Mouse (Mus musculus): ENCODE results near the gene Neurl1a.

The Neurl1a gene

DNA sequence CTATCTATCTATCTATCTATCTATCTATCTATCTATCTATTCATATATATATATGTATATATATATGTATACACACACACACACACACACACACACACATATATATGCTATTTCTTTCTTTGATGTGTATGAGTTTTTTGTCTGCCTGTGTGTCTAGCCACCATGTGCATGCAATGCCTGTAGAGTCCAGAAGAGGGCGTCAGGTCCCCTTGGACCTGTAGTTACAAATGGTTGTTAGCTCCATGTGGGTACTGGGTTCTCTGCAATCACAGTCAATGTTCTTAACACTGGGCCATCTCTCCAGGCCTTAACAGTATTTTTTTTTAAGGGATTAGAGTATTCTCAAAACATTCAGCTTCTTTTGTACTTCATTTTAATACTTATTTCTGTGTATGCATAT, 34.9 kb downstream of the Neurl1a start:
- DNase-seq (ENCODE audit: low read depth): peak; percentile 11

DNA sequence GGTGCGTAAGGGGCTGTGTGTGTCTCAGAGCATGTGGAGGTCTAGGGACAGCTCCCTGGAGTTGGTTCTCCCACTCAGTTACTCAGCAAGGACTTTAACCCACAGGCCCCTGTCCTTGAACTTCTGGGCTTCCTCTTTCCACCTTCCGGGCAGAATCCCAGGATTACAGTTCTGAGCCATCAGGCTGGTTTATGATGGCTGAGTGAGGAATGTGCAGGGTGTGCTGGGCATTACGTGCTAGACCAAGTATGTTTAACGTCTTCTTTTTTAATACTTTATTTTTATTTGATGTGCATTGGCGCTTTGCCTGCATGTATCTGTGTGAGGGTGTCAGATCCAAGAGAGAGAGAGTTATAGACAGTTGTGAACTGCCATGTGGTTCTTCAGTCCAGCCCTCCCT, 38.1 kb downstream of the Neurl1a start:
- DNase-seq (ENCODE audit: low read depth): peak; percentile 18

- DNase-seq (ENCODE audit: low read depth): peak; percentile 74
These were observed 41.0 kb downstream of the Neurl1a start for GRCm38 (mm10) chr19:47219622-47220021.

- peak; percentile 39 for DNase-seq (ENCODE audit: low read depth)
These were observed 41.6 kb downstream of the Neurl1a start for GRCm38 (mm10) chr19:47220232-47220631.

- DNase-seq (ENCODE audit: low read depth): peak; percentile 4
These were observed 42.4 kb downstream of the Neurl1a start for GRCm38 (mm10) chr19:47221006-47221405.

DNA sequence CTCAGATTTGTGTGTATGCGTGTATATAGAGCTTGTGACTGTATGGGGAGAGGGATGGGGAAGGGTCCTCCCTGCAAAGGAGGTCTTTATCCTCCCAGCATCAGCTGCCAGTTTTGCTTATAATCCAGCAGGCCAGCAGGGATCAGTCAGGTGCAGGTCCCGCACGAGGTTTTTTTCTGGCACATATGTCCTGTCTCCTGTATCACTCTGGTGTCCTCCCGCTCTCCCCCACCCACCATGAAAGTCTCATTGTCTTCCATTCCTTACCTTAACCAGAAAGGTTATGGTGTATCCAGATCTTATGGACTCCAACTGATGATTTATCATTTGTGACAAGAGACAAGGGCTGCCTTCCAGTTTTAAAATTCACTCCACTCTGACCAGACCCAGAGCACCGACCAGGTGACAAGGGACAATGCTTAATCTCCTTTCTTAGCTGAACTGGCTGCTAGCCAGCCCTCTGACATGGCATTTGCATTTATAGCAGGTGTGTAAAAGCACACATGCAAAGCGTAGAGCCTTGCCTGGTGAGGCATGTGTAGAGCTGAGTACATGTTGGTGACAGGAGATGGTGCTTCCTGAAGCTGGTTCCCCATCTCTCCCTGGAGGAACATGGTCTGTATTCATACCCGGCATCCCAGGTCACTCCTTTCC, 43.0 kb downstream of the Neurl1a start:
- no peak for DNase-seq (ENCODE audit: low read depth)

DNA sequence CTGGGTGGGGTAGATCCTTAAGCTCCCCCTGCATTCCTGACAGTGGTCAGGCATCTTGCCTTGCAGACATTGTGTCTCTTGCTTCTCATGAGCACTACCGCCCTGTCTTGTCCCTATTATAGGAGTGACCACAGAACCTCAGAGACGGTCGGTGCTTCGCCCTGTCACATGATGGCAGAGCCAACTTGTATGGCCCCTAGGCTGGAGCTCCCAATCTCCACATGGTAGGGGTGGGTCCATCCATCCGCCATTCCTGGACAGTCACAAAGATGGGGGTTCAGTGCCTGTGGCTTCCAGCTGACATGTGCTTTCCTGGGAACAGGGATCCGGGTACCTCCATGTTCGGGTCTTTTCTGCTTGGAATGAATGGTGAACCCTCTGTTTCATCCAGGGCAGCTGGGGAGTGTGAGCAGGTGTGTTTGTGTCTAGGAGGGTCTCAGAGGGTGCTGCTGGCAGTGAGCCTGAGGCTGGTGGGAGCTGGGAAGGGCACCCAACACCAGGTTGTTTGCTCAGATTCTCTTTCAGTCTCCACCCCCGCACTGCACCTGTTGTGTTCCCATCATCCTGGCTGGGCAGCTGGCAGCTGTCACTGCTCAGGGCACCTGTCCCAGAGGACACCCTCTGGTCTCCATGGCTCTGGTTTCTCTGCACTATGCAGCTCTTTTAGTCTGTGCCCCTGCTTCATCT, 43.7 kb downstream of the Neurl1a start:
- no peak for DNase-seq (ENCODE audit: low read depth)

- DNase-seq (ENCODE audit: low read depth): no peak
These were observed 44.4 kb downstream of the Neurl1a start for GRCm38 (mm10) chr19:47222841-47223557.

DNA sequence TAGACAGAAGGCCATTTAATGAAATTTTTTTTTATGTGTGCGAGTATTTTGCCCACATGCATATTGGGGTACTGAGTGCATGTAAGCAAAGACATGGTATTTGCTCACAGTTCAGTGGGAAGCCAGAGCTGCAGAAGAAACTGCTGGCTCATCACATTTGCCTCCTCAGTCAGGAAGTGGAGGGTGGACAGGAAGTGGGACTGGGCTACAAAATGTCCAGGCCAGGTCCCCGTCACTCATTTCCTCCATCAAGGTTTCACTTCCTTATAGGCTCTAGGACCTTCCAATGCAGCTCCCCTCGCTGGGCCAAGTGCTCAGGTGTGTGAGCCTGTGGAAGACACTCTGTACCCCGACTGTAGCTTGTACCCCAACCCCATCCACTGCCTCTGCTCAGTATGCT, 46.1 kb downstream of the Neurl1a start:
- DNase-seq (ENCODE audit: low read depth): peak; percentile 34

- DNase-seq (ENCODE audit: low read depth): no peak
These were observed 47.2 kb downstream of the Neurl1a start for GRCm38 (mm10) chr19:47225791-47226190.

- DNase-seq (ENCODE audit: low read depth): no peak
These were observed 50.2 kb downstream of the Neurl1a start for GRCm38 (mm10) chr19:47228725-47229252.

DNA sequence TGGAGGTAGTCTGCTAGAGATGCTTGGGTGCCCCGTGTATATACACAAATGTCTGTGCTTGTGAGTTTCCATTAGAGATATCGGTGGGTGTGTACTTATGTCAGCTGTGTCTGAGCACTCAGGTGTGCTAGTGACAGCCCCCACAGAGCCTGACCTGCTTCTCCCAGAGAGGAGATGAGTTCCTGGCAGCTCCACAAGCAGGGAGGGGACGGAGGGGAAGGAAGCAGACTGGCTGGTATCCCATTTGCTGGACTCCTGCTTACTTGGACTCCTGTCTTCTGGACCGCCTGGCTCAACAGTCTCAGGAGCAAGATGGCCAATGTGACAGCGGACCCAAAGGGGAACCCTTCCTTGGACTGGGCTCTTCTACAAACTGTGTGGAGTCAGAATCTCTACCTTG, 50.8 kb downstream of the Neurl1a start:
- no peak for DNase-seq (ENCODE audit: low read depth)

DNA sequence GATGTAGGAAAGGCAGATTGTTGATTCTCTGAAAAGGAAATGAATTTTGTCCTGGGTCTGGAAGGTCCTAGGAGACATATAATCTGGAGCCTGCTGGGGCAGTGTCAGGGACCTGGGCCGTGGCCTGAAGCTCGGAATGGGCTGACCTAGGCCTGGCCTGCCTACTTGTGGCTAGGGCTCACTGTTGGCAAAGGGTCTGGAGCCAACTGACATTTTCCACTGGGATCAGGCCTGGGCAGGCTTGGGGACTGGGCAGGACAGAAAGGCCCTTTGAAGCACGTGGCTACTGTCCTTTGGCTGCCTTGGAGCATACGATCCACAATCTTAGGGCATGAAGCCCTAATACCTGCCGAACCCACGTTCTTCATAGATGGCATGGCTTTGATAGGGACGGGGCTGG, 51.5 kb downstream of the Neurl1a start:
- no peak for DNase-seq (ENCODE audit: low read depth)

DNA sequence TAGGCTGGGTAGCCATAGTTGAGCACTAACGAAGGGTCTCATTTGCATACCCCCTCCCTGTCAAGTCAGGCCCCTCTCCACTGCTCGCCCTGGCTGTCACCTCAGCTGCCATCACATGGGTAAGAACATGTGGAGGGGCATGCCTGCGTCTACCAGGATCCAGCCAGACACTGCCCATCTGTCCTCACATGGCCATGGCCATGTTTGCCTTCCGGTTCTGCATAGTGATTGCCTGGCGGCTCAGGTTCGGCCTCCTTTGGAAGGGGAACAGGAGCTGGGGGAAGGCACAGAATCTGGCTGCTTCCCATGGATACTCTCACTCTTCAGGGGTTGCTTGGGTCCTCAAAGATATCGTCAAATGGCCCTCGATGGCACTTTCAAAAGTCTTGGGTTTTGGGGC, 52.1 kb downstream of the Neurl1a start:
- no peak for DNase-seq (ENCODE audit: low read depth)

GRCm38 (mm10) chr19:47231389-47231788, 52.8 kb downstream of the Neurl1a start:
- DNase-seq (ENCODE audit: low read depth): no peak

GRCm38 (mm10) chr19:47232077-47232865, 53.7 kb downstream of the Neurl1a start:
- no peak for DNase-seq (ENCODE audit: low read depth)

GRCm38 (mm10) chr19:47233087-47233486, 54.5 kb downstream of the Neurl1a start:
- DNase-seq (ENCODE audit: low read depth): no peak

DNA sequence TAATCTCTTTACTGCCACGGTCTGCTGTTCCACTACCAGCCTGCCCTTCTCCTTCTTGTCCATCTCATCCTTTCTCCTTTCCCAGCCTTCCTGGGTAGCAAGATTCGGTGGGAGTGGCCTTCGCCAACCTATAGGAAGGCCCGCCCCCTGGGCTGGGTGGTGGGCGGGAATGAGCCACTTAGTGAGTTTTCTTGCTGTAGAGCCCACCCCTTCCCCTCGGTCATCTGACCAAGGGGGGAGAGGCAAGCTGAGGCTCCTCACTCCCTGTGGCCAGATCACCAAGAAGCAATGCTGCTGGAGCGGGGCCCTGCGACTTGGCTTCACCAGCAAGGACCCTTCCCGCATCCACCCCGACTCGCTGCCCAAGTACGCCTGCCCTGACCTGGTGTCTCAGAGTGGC, 61.5 kb downstream of the Neurl1a start:
- DNase-seq (ENCODE audit: low read depth): no peak

DNA sequence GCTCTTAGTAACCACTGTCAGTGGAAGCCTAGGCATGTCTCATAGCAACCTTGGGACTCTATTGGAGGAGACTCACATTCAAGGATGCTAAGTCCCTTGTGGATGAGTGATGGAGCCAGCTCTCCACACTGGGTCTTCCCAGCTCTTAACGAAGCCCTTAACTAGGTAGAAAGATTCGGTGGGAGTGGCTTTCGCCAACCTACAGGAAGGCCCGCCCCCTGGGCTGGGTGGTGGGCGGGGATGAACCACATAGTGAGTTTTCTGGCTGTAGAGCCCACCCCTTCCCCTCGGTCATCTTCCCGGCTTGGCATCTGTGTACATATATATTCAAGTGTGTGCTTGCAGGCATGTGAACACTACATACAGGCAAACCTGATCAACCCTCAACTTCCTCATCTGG, 62.3 kb downstream of the Neurl1a start:
- DNase-seq (ENCODE audit: low read depth): no peak

GRCm38 (mm10) chr19:47242227-47242626, 63.6 kb downstream of the Neurl1a start:
- DNase-seq (ENCODE audit: low read depth): no peak

DNA sequence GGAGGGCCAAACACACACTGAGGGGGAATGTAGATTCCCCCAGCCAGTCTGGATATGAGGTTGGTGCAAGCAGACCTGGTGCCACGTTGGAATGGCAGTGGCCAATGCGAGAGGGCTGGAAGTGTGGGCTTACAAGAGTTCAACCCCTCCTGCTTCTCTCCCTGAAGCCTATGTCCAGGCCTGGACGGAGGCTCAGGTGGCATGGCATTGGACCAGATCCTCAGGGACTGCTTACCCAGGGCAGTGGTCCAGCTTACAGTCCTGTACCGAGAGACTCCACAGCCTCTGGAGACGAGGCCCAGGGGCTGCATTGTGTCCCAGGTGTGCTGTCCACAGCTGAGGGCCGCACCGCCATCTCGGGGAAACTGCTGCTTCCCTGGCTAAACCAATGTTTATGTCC, 66.9 kb downstream of the Neurl1a start:
- no peak for DNase-seq (ENCODE audit: low read depth)

DNA sequence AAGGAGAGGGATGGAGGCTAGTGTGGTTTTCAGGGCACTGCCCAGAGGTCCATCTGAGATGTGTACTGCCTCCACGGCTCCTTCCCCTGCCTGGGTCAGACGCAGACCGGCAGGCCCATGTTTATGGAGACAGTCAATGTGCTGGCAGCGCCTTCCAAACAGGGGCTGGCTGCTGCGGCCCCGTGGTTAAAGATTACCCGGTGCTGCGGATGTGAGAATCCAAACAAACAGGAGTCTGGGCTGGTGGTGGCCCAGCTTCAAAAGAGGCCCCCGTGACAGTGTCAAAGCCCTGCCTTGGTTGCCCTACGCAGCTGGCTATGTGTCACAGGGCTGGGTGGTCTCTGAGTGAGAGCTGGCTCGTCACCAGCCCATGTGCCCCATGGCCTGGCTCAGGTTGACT, 69.2 kb downstream of the Neurl1a start:
- DNase-seq (ENCODE audit: low read depth): no peak
